23 mouse cellular contexts compared by ENCODE assay signal in the genomic region with DNA sequence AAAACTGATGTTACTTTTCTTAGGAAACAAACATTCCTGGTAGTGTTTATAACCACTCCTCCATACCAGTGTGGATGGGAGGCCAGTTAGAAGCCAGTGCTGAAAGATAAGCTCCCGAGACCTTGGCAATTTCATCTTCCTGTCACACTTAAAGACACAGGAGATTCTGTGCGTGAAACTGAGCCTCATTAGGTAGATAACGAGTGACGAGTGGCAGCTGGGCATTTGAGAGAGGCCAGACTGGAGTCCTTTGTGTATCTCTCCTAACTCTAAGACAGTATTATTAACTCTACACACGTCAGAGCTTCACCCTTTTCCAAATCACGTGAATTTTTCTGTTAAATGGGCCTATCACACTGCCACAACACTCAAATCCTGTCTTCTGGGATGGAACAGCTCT.
DNase-seq lines count a peak whose midpoint lies in the region; ATAC-seq lines count a peak whose summit lies in the region.
"Had no signal": no experiment of that assay in that cellular context is flagged by ENCODE, and none has a peak within 500 bp of the region (broad histone marks: within the 10 kb centered on the region; RNA-seq: fewer than 3 reads in every experiment).

No protein-coding gene starts in this region.

- H3K9ac ChIP-seq in forebrain, embryonic 14.5 days (ENCODE audit: low read length), result no peak overlapping the region
- H3K9ac ChIP-seq in forebrain, embryonic 15.5 days (replicated peaks), result no peak overlapping the region
- no peak overlapping the region for H3K9ac ChIP-seq in hindbrain, embryonic 13.5 days
- no peak overlapping the region for H3K9ac ChIP-seq in neural tube, embryonic 11.5 days (ENCODE audit: low read length)
- no peak overlapping the region for H3K9ac ChIP-seq in embryonic facial prominence, embryonic 14.5 days (ENCODE audit: low read depth, low read length)
- H3K9ac ChIP-seq: limb, embryonic 12.5 days; liver, postnatal 0 days; neural tube, embryonic 12.5 days; stomach, embryonic 15.5 days had no signal

- H3K4me1 ChIP-seq in forebrain, embryonic 14.5 days (ENCODE audit: control insufficient read depth, insufficient read depth, low read length), result 0 out of 2 replicates have a peak, but pooled peaks cover 2% of the 10 kb centered on the region
- H3K4me1 ChIP-seq in forebrain, embryonic 15.5 days, result no peaks in the 10 kb centered on the region
- peaks cover 8% of the 10 kb centered on the region; the same call in 1 of the 2 replicates for H3K4me1 ChIP-seq in hindbrain, embryonic 13.5 days (replicated peaks)
- 0 out of 2 replicates have a peak, but pooled peaks cover 3% of the 10 kb centered on the region for H3K4me1 ChIP-seq in hindbrain, embryonic 10.5 days (replicated peaks)
- no peaks in the 10 kb centered on the region for H3K4me1 ChIP-seq in neural tube, embryonic 11.5 days (ENCODE audit: control insufficient read depth, insufficient read depth, low read length)
- no peaks in the 10 kb centered on the region for H3K4me1 ChIP-seq in embryonic facial prominence, embryonic 14.5 days (ENCODE audit: control insufficient read depth, insufficient read depth, low read length)
- H3K4me1 ChIP-seq: limb, embryonic 12.5 days; neural tube, embryonic 12.5 days; stomach, embryonic 15.5 days had no signal

- ATAC-seq in forebrain, embryonic 14.5 days, result peak; percentile 48; the same call in 1 of the 2 replicates
- no peak for ATAC-seq in forebrain, embryonic 15.5 days (replicated peaks)
- no peak for ATAC-seq in hindbrain, embryonic 13.5 days (ENCODE audit: low FRiP score)
- ATAC-seq in neural tube, embryonic 11.5 days (ENCODE audit: insufficient read depth, low FRiP score, low TSS enrichment), result no peak
- ATAC-seq in embryonic facial prominence, embryonic 14.5 days (ENCODE audit: low read depth), result 0 out of 2 replicates have a peak, but pooled peaks have one; percentile 18
- ATAC-seq: intestine, postnatal 0 days; liver, postnatal 0 days had no signal

- H3K4me3 ChIP-seq in forebrain, embryonic 14.5 days (ENCODE audit: low read depth, low read length), result no peak overlapping the region
- H3K4me3 ChIP-seq in forebrain, embryonic 15.5 days, result no peak overlapping the region
- no peak overlapping the region for H3K4me3 ChIP-seq in hindbrain, embryonic 13.5 days
- no peak overlapping the region for H3K4me3 ChIP-seq in hindbrain, embryonic 10.5 days
- H3K4me3 ChIP-seq in neural tube, embryonic 11.5 days (ENCODE audit: low read depth, low read length), result no peak overlapping the region
- no peak overlapping the region for H3K4me3 ChIP-seq in embryonic facial prominence, embryonic 14.5 days (ENCODE audit: low read depth, low read length)
- H3K4me3 ChIP-seq: forebrain, embryonic 10.5 days; limb, embryonic 12.5 days; neural tube, embryonic 12.5 days; stomach, embryonic 15.5 days had no signal

- WGBS in forebrain, embryonic 14.5 days, result 13% methylated on average over 6 of the region's 6 CpGs
- WGBS in forebrain, embryonic 15.5 days, result 8% methylated on average over 6 of the region's 6 CpGs
- WGBS in hindbrain, embryonic 13.5 days, result 34% methylated on average over 6 of the region's 6 CpGs
- WGBS in hindbrain, embryonic 10.5 days, result 55% methylated on average over 6 of the region's 6 CpGs
- WGBS in neural tube, embryonic 11.5 days, result 63% methylated on average over 6 of the region's 6 CpGs
- WGBS in embryonic facial prominence, embryonic 14.5 days, result 47% methylated on average over 6 of the region's 6 CpGs

- no peaks in the 10 kb centered on the region for H3K9me3 ChIP-seq in forebrain, embryonic 14.5 days (replicated peaks; ENCODE audit: control insufficient read depth, low read length)
- no peaks in the 10 kb centered on the region for H3K9me3 ChIP-seq in forebrain, embryonic 15.5 days
- H3K9me3 ChIP-seq in hindbrain, embryonic 13.5 days, result no peaks in the 10 kb centered on the region
- no peaks in the 10 kb centered on the region for H3K9me3 ChIP-seq in hindbrain, embryonic 10.5 days
- no peaks in the 10 kb centered on the region for H3K9me3 ChIP-seq in neural tube, embryonic 11.5 days (ENCODE audit: control insufficient read depth, low read length)
- H3K9me3 ChIP-seq in embryonic facial prominence, embryonic 14.5 days (ENCODE audit: control insufficient read depth, low read length), result no peaks in the 10 kb centered on the region
- H3K9me3 ChIP-seq: forebrain, embryonic 10.5 days; limb, embryonic 12.5 days; neural tube, embryonic 12.5 days; stomach, embryonic 15.5 days had no signal

- H3K36me3 ChIP-seq in forebrain, embryonic 14.5 days (ENCODE audit: control insufficient read depth, insufficient read depth, low read length), result no peaks in the 10 kb centered on the region
- H3K36me3 ChIP-seq in forebrain, embryonic 15.5 days, result no peaks in the 10 kb centered on the region
- H3K36me3 ChIP-seq in hindbrain, embryonic 13.5 days, result no peaks in the 10 kb centered on the region
- no peaks in the 10 kb centered on the region for H3K36me3 ChIP-seq in hindbrain, embryonic 10.5 days
- no peaks in the 10 kb centered on the region for H3K36me3 ChIP-seq in neural tube, embryonic 11.5 days (ENCODE audit: control insufficient read depth, insufficient read depth, low read length)
- H3K36me3 ChIP-seq in embryonic facial prominence, embryonic 14.5 days (ENCODE audit: control insufficient read depth, insufficient read depth, low read length), result no peaks in the 10 kb centered on the region
- H3K36me3 ChIP-seq: forebrain, embryonic 10.5 days; limb, embryonic 12.5 days; neural tube, embryonic 12.5 days; stomach, embryonic 15.5 days had no signal

- DNase-seq in forebrain, embryonic 14.5 days (ENCODE audit: low spot score), result peak; percentile 31
- DNase-seq in hindbrain, embryonic 10.5 days (ENCODE audit: low spot score), result no peak
- peak; percentile 22 for DNase-seq in neural tube, embryonic 11.5 days (ENCODE audit: low spot score)
- DNase-seq in neural tube, embryonic 10.5 days (ENCODE audit: extremely low spot score, low spot score), result no peak
- peak; percentile 20 for DNase-seq in embryonic facial prominence, embryonic 14.5 days (ENCODE audit: low spot score)
- no peak for DNase-seq in lung, postnatal 36 days
- DNase-seq: adrenal gland, postnatal 10 days; cerebellum, postnatal 10 days; heart, postnatal 14 days; kidney, postnatal 4 days; liver, postnatal 0 days; lung, postnatal 10 days; right cerebral cortex, adult 18-20 months; right cerebral cortex, postnatal 4 days; thymus, postnatal 25 days had no signal

- no peak overlapping the region for H3K4me2 ChIP-seq in forebrain, embryonic 14.5 days (ENCODE audit: low read length)
- no peak overlapping the region for H3K4me2 ChIP-seq in forebrain, embryonic 15.5 days (replicated peaks)
- no peak overlapping the region for H3K4me2 ChIP-seq in hindbrain, embryonic 13.5 days
- H3K4me2 ChIP-seq in neural tube, embryonic 11.5 days (ENCODE audit: low read depth), result no peak overlapping the region
- no peak overlapping the region for H3K4me2 ChIP-seq in embryonic facial prominence, embryonic 14.5 days (ENCODE audit: low read depth, low read length)
- H3K4me2 ChIP-seq: limb, embryonic 12.5 days; liver, embryonic 11.5 days; neural tube, embryonic 12.5 days; stomach, embryonic 15.5 days had no signal

- H3K27ac ChIP-seq in forebrain, embryonic 14.5 days (ENCODE audit: low read depth, low read length), result no peak overlapping the region
- H3K27ac ChIP-seq in forebrain, embryonic 15.5 days (replicated peaks), result no peak overlapping the region
- H3K27ac ChIP-seq in hindbrain, embryonic 13.5 days, result peak overlapping the region; percentile 40; the same call in 1 of the 2 replicates
- H3K27ac ChIP-seq in hindbrain, embryonic 10.5 days, result no peak overlapping the region
- H3K27ac ChIP-seq in neural tube, embryonic 11.5 days (ENCODE audit: low read depth, low read length), result no peak overlapping the region
- H3K27ac ChIP-seq in embryonic facial prominence, embryonic 14.5 days (replicated peaks; ENCODE audit: low read depth, low read length), result no peak overlapping the region
- H3K27ac ChIP-seq: forebrain, embryonic 10.5 days; limb, embryonic 12.5 days; neural tube, embryonic 12.5 days; stomach, embryonic 15.5 days had no signal

- H3K27me3 ChIP-seq in forebrain, embryonic 14.5 days (replicated peaks; ENCODE audit: control insufficient read depth, insufficient read depth, low read length), result no peaks in the 10 kb centered on the region
- no peaks in the 10 kb centered on the region for H3K27me3 ChIP-seq in forebrain, embryonic 15.5 days
- H3K27me3 ChIP-seq in hindbrain, embryonic 13.5 days, result no peaks in the 10 kb centered on the region
- no peaks in the 10 kb centered on the region for H3K27me3 ChIP-seq in hindbrain, embryonic 10.5 days (ENCODE audit: insufficient read depth, poor library complexity, severe bottlenecking)
- H3K27me3 ChIP-seq in neural tube, embryonic 11.5 days (ENCODE audit: control insufficient read depth, insufficient read depth, low read length), result no peaks in the 10 kb centered on the region
- no peaks in the 10 kb centered on the region for H3K27me3 ChIP-seq in embryonic facial prominence, embryonic 14.5 days (replicated peaks; ENCODE audit: control insufficient read depth, insufficient read depth, low read length)
- H3K27me3 ChIP-seq: limb, embryonic 12.5 days; neural tube, embryonic 12.5 days; stomach, embryonic 15.5 days had no signal

Comparison
In these comparisons a context has a peak if more than half of its experiments do, and no peak if none do; other contexts are left out.
1. ATAC-seq: peak in forebrain, embryonic 14.5 days (single experiment) and embryonic facial prominence, embryonic 14.5 days (single experiment); none in forebrain, embryonic 15.5 days (single experiment), hindbrain, embryonic 13.5 days (single experiment) and neural tube, embryonic 11.5 days (single experiment).
2. DNase-seq: peak in forebrain, embryonic 14.5 days (single experiment), neural tube, embryonic 11.5 days (single experiment) and embryonic facial prominence, embryonic 14.5 days (single experiment); none in hindbrain, embryonic 10.5 days (single experiment), neural tube, embryonic 10.5 days (single experiment) and lung, postnatal 36 days (single experiment).